Mouse (Mus musculus) neural tube, embryonic 11.5 days (tissue): ENCODE data around the gene Itga1. TPM values are rescaled to one million over a fixed set of nuclear protein-coding genes. Genes with fewer than 3 reads are reported as not detected.

Experiments used
- ATAC-seq: fragments of 200-750 bp; cut with Nextera tagmentation; 2 replicates; pipeline ENCODE4 v1.8.0; 2017; ENCODE audit warnings: moderate number of reproducible peaks, mild to moderate bottlenecking, moderate TSS enrichment, moderate library complexity; ENCODE audit not compliant: insufficient read depth, low FRiP score, low TSS enrichment
- DNase-seq: peaks from one replicate; pipeline ENCODE4 v3.0.0-alpha.2; 2015; ENCODE audit warnings: low spot score
- H3K27ac ChIP-seq: fragments of 300-500 bp; sonication (generic); 2 replicates; pipeline ENCODE4 v1.5.1; 2014; ENCODE audit warnings: low read depth, mild to moderate bottlenecking, low read length
- H3K27me3 ChIP-seq: fragments of 300-500 bp; sonication (generic); 2 replicates; pipeline ENCODE4 v1.6.1; 2014; ENCODE audit warnings: mild to moderate bottlenecking, low read length, mixed read lengths; ENCODE audit not compliant: control insufficient read depth, insufficient read depth
- H3K36me3 ChIP-seq: fragments of 300-500 bp; sonication (generic); 2 replicates; pipeline ENCODE4 v1.6.1; 2014; ENCODE audit warnings: mild to moderate bottlenecking, low read length, moderate library complexity, mixed read lengths; ENCODE audit not compliant: control insufficient read depth, insufficient read depth
- H3K4me1 ChIP-seq: fragments of 300-500 bp; sonication (generic); 2 replicates; pipeline ENCODE4 v1.6.1; 2014; ENCODE audit warnings: low read length, mixed read lengths; ENCODE audit not compliant: control insufficient read depth, insufficient read depth
- H3K4me2 ChIP-seq: fragments of 300-500 bp; sonication (generic); 2 replicates; pipeline ENCODE4 v1.6.1; 2014; ENCODE audit warnings: low read depth, mild to moderate bottlenecking, moderate library complexity
- H3K4me3 ChIP-seq: fragments of 300-500 bp; sonication (generic); 2 replicates; pipeline ENCODE4 v1.5.1; 2014; ENCODE audit warnings: low read depth, low read length
- H3K9ac ChIP-seq: fragments of 300-500 bp; sonication (generic); 2 replicates; pipeline ENCODE4 v1.6.1; 2014; ENCODE audit warnings: mild to moderate bottlenecking, low read length
- H3K9me3 ChIP-seq: fragments of 300-500 bp; sonication (generic); 2 replicates; pipeline ENCODE4 v1.6.1; 2016; ENCODE audit warnings: low read length; ENCODE audit not compliant: control insufficient read depth
- WGBS: fragments of 180-500 bp; shearing (Covaris S2); extraction: QIAGEN DNeasy Blood & Tissue Kit; methylation state at CpG from one replicate; pipeline ENCODE4 v1.1.7; 2014; 5-methylcytosine and 5-hydroxymethylcytosine counted together
- polyA plus RNA-seq: library from polyadenylated mRNA; unstranded; fragments of >200 nt; fragmentation: Nextera tagmentation; extraction: Ambion mirVana; gene quantifications from 2 replicates; pipeline ENCODE4 v1.2.1, GENCODE M21; 2014

The Itga1 gene
- polyA plus RNA-seq, 1 experiment from 2014 or later = 7.8 TPM

DNA sequence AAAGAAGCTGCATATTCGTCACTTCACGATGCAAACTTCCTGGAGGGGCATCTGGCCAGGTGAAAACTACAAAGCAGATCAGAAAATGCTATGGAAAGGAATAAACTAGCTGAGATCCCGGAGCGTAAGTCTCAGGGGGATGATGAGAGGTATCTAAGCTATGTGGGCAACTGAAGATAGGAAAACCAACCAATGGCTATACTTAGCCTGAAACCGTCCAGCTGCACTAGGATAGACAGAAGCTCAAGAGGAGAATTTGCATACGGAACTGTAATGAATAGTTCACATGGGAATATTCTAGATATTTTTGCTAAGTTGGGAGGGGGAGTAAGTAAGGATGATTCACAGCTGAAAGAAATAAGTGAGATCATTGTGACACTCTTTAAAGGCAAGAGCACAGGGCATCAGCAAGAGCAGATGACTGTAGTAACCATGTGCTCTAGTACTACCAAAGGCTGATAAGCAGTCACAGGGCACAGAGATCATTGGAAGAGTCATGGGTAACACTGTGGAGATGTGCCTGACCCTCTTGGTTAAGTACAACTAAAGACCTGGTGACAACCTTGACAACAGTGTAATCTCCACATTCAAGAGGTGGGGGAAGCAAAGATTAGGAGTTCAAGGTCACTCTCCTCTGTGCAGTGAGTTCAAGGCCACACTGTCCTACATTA, 79.5 kb downstream of the Itga1 start:
- Histone ChIP-seq H3K4me2 (no peak overlapping the region), H3K27ac (no peak overlapping the region), H3K4me1 (no peaks in the 10 kb centered on the region), H3K9ac (no peak overlapping the region), H3K4me3 (no peak overlapping the region), H3K9me3 (no peaks in the 10 kb centered on the region), H3K36me3 (no peaks in the 10 kb centered on the region), H3K27me3 (no peaks in the 10 kb centered on the region)
- DNase-seq = no peak
- 92% methylated on average over 6 of the region's 6 CpGs for WGBS
- ATAC-seq = no peak

GRCm38 (mm10) chr13:115021411-115021810, 80.4 kb downstream of the Itga1 start:
- H3K27ac ChIP-seq = no peak overlapping the region
- H3K4me3 ChIP-seq = no peak overlapping the region
- no peaks in the 10 kb centered on the region for H3K4me1 ChIP-seq
- no peak for ATAC-seq
- no peak for DNase-seq
- WGBS = 90% methylated on average over 10 of the region's 10 CpGs
- no peaks in the 10 kb centered on the region for H3K27me3 ChIP-seq
- no peak overlapping the region for H3K4me2 ChIP-seq
- H3K36me3 ChIP-seq = no peaks in the 10 kb centered on the region
- no peaks in the 10 kb centered on the region for H3K9me3 ChIP-seq
- H3K9ac ChIP-seq = no peak overlapping the region

DNA sequence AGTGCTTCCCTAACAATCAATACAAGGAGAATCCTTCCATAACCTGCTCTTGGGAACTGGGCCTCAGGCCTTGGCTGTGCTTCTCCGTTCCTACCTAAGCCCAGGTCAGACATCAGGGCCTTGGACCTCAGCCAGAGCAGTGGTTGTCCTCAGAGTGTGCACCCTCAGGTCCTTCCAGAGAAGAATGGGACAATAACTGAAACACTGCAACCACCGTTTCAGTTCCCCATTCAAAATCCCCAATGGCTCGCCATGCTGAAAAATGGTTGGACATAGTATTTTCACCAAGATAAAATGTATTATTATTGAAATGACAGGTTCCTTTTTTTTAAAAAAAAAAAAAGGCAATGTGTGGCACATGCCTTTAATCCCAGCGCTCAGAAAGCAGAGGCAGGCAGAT, 81.0 kb downstream of the Itga1 start:
- no peaks in the 10 kb centered on the region for H3K9me3 ChIP-seq
- ATAC-seq = no peak
- no peak overlapping the region for H3K4me3 ChIP-seq
- no peak overlapping the region for H3K27ac ChIP-seq
- DNase-seq = no peak
- WGBS = 94% methylated on average over 4 of the region's 4 CpGs
- no peaks in the 10 kb centered on the region for H3K36me3 ChIP-seq
- no peak overlapping the region for H3K4me2 ChIP-seq
- no peak overlapping the region for H3K9ac ChIP-seq
- no peaks in the 10 kb centered on the region for H3K27me3 ChIP-seq
- H3K4me1 ChIP-seq = no peaks in the 10 kb centered on the region

DNA sequence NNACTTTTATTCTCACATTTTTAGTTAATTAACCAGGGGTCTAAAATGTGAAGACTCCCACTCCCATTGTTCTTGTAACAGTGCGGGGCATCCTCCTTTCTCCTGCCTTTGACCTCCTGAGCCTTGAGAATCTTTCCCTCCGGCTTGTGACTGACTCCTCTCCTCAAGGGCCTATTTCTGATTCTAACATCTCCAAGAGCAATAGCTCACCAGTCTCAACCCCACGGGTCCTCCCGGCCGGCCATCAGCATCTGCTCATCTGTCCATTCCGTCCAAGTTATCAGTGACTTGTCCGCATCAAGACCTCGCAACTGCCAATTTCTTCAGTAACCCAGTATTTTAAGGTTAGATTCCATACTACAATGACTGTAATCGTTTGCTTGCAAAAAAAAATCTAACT, 84.2 kb downstream of the Itga1 start:
- Histone ChIP-seq H3K4me1 (no peaks in the 10 kb centered on the region), H3K4me3 (no peak overlapping the region), H3K9me3 (no peaks in the 10 kb centered on the region), H3K27ac (no peak overlapping the region), H3K27me3 (no peaks in the 10 kb centered on the region), H3K4me2 (no peak overlapping the region), H3K9ac (no peak overlapping the region), H3K36me3 (no peaks in the 10 kb centered on the region)
- DNase-seq = no peak
- 92% methylated on average over 9 of the region's 9 CpGs for WGBS
- no peak for ATAC-seq

GRCm38 (mm10) chr13:115011547-115011946, 90.2 kb downstream of the Itga1 start:
- DNase-seq (no peak), ATAC-seq (no peak)
- Histone ChIP-seq H3K27me3 (no peaks in the 10 kb centered on the region), H3K36me3 (no peaks in the 10 kb centered on the region), H3K4me2 (no peak overlapping the region), H3K9ac (no peak overlapping the region), H3K27ac (no peak overlapping the region), H3K4me3 (no peak overlapping the region), H3K4me1 (no peaks in the 10 kb centered on the region), H3K9me3 (no peaks in the 10 kb centered on the region)
- 65% methylated on average over 6 of the region's 6 CpGs for WGBS

- Histone ChIP-seq H3K36me3 (no peaks in the 10 kb centered on the region), H3K27ac (no peak overlapping the region), H3K9me3 (no peaks in the 10 kb centered on the region), H3K4me2 (no peak overlapping the region), H3K4me3 (no peak overlapping the region), H3K9ac (no peak overlapping the region), H3K4me1 (no peaks in the 10 kb centered on the region), H3K27me3 (no peaks in the 10 kb centered on the region)
- 59% methylated on average over 9 of the region's 9 CpGs for WGBS
- DNase-seq (no peak), ATAC-seq (no peak)
Observed at GRCm38 (mm10) chr13:115006213-115006835, 95.4 kb downstream of the Itga1 start.

- Histone ChIP-seq H3K27me3 (no peaks in the 10 kb centered on the region), H3K9ac (no peak overlapping the region), H3K36me3 (no peaks in the 10 kb centered on the region), H3K4me1 (no peaks in the 10 kb centered on the region), H3K4me3 (no peak overlapping the region), H3K4me2 (no peak overlapping the region), H3K9me3 (no peaks in the 10 kb centered on the region), H3K27ac (no peak overlapping the region)
- no peak for ATAC-seq
- no peak for DNase-seq
- 88% methylated on average over 6 of the region's 6 CpGs for WGBS
Observed at GRCm38 (mm10) chr13:115005342-115005741, 96.4 kb downstream of the Itga1 start.

DNA sequence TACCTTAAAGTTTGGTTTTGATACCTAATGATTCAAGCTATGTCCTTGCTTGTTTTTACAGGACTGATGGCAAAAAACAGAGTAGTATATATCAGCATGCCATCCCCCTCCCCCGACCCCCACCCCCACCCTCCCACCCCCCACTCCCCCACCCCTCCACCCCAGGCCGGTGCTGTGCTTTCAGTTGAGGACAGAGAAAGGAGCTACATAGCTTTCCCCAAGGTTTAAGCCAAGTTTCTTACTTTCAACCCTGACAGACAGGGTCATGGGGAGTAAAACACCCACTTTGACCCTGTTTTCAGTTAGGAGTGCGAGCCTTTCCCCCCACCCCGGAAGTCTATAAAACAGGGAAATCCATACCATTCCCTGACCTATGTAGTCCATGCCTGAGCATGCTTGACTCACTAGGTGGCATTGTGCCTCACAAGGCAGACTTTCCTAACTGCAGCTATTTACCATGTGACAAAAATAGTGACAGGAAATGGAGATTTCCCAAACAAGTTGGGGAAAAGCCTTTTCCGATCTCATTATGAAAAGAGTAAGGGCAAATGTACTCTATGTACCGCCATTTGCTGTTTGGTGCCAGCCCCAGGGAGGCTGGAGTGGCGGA, 98.2 kb downstream of the Itga1 start:
- WGBS = 55% methylated on average over 7 of the region's 7 CpGs
- Histone ChIP-seq H3K27ac (no peak overlapping the region), H3K9me3 (no peaks in the 10 kb centered on the region), H3K4me2 (no peak overlapping the region), H3K36me3 (no peaks in the 10 kb centered on the region), H3K4me3 (no peak overlapping the region), H3K27me3 (no peaks in the 10 kb centered on the region), H3K9ac (no peak overlapping the region), H3K4me1 (no peaks in the 10 kb centered on the region)
- ATAC-seq = no peak
- no peak for DNase-seq

DNA sequence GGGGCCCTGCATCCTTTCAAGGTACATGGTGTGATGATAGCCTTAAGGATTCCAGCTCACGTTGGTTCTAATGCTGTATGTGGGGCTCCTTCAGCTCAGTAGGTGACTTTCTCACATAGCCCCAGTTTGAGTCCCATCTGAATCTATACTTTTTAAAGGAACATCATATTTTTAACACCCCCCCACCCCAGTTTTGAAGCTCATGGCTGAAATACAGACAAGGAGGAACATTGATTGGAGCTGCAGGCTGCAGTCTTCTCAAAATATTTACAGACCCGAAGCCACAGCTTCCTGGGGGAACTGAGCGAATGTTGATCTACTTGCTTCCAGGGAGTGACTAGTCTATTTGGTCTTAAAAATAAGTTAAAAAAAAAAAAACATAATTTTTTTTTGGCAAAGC, 98.9 kb downstream of the Itga1 start:
- Histone ChIP-seq H3K36me3 (no peaks in the 10 kb centered on the region), H3K4me2 (no peak overlapping the region), H3K27me3 (no peaks in the 10 kb centered on the region), H3K4me1 (no peaks in the 10 kb centered on the region), H3K27ac (no peak overlapping the region), H3K4me3 (no peak overlapping the region), H3K9me3 (no peaks in the 10 kb centered on the region), H3K9ac (no peak overlapping the region)
- DNase-seq (no peak), ATAC-seq (no peak)
- WGBS = 74% methylated on average over 3 of the region's 3 CpGs
